Mouse (Mus musculus): ENCODE data around the gene Sstr4.

- no peak for TF ChIP-seq CHD1 (IDR thresholded peaks at IDR 0.05; ENCODE audit: low read depth, low read length)
- no peak for TF ChIP-seq POLR2A (IDR thresholded peaks at IDR 0.05; ENCODE audit: control insufficient read depth in 1 of 2, insufficient read depth in 1 of 2, low read depth in 1 of 2, low read length in 2 of 2, poor library complexity in 1 of 2)
- no peak for TF ChIP-seq MAX (IDR thresholded peaks at IDR 0.05; ENCODE audit: low read length)
- TF ChIP-seq ETS1 (IDR thresholded peaks at IDR 0.05; ENCODE audit: low read depth, low read length), result no peak
- TF ChIP-seq CTCF (IDR thresholded peaks at IDR 0.05 in 2 of 3, conservative IDR thresholded peaks at IDR 0.05 in 1 of 3; ENCODE audit: control insufficient read depth in 1 of 3, insufficient read depth in 1 of 3, low read depth in 2 of 3, low read length in 3 of 3, poor library complexity in 1 of 3, severe bottlenecking in 1 of 3), result no peak
- no peak for TF ChIP-seq SIN3A (IDR thresholded peaks at IDR 0.05; ENCODE audit: low read length)
- TF ChIP-seq TAL1 (IDR thresholded peaks at IDR 0.05; ENCODE audit: low read length), result no peak
Observed at GRCm38 (mm10) chr2:148404906-148405305, 9.8 kb downstream of the Sstr4 start.

Data from MEL (cell line).